Mouse (Mus musculus) kidney, adult 2 months (tissue): ENCODE data around the gene Rad51c.

Experiments used
- CTCF ChIP-seq: fragments of 200-500 bp; conservative IDR thresholded peaks from 2 replicates; pipeline ENCODE4 v1.5.1; 2011; ENCODE audit warnings: low read depth, mild to moderate bottlenecking, control low read depth, low read length, moderate library complexity, mixed read lengths; ENCODE audit not compliant: insufficient read depth, insufficient read length
- POLR2A ChIP-seq: fragments of 200-500 bp; IDR thresholded peaks from one replicate; pipeline ENCODE4 v1.6.1; 2011; ENCODE audit warnings: low read depth, low read length, control low read depth

GRCm38 (mm10) chr11:87432933-87433669 lies 28.3 kb upstream of the Rad51c start:
- TF ChIP-seq POLR2A (no peak), CTCF (no peak)
